Mouse (Mus musculus): ENCODE results near the gene Ankrd9.

Ankrd9 gene

GRCm38 (mm10) chr12:110952628-110953385 is 26.0 kb downstream of the Ankrd9 start:
- ChIA-PET CTCF (interaction anchor here in 2 of 4 experiments (0.5 to 2.0 kb wide), 3 partner anchors 13 to 39 kb away, joined by 3 to 11 read pairs (median 4); no protein-coding TSS in a partner anchor), POLR2A (interaction anchor here in 1 of 4 experiments (1.1 to 2.2 kb wide), 4 partner anchors 8 to 190 kb away, joined by 3 to 6 read pairs (median 4); no protein-coding TSS in a partner anchor)

- ChIA-PET POLR2A (interaction anchor here in 2 of 4 experiments (1.0 to 2.2 kb wide), 8 partner anchors 8 to 18 kb away, joined by 3 to 6 read pairs (median 4); no protein-coding TSS in a partner anchor), CTCF (interaction anchor here (0.6 to 2.0 kb wide), 9 partner anchors 10 to 130 kb away, joined by 3 to 11 read pairs (median 4); no protein-coding TSS in a partner anchor)
These were observed 27.6 kb downstream of the Ankrd9 start for GRCm38 (mm10) chr12:110951236-110951635.

DNA sequence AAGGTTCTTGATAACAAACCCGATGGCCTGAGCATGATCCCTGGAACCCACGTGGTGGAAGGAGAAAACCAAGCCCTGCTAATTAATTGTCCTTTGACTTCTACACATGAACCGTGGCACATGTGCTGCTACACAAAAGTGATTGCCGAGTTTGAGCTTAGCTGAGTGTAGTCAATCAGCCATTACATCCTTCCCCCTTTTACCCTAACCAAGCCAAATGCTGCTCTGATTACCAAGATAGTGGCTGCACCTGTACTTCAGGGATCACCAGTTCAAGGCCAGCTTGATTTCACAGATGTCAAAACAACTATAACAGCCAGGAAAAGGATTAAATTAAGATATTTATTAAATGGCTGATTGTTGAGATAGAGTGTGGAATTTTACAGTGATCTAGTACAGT is 28.7 kb downstream of the Ankrd9 start:
- POLR2A ChIA-PET, result interaction anchor here in 2 of 4 experiments (1.4 to 2.0 kb wide), 4 partner anchors 9 to 391 kb away, joined by 3 to 5 read pairs (median 4); no protein-coding TSS in a partner anchor
- CTCF ChIA-PET, result interaction anchor here in 3 of 4 experiments (0.7 to 1.6 kb wide), 3 partner anchors 14 to 42 kb away, joined by 3 to 5 read pairs (median 3); no protein-coding TSS in a partner anchor

- ChIA-PET CTCF (interaction anchor here in 2 of 4 experiments (1.0 to 1.5 kb wide), 2 partner anchors 11 to 14 kb away, joined by 3 to 4 read pairs; no protein-coding TSS in a partner anchor), POLR2A (interaction anchor here in 2 of 4 experiments (1.4 to 2.0 kb wide), 3 partner anchors 14 to 392 kb away, joined by 3 to 5 read pairs (median 4); no protein-coding TSS in a partner anchor)
These were observed 29.4 kb downstream of the Ankrd9 start for GRCm38 (mm10) chr12:110949410-110949809.

DNA sequence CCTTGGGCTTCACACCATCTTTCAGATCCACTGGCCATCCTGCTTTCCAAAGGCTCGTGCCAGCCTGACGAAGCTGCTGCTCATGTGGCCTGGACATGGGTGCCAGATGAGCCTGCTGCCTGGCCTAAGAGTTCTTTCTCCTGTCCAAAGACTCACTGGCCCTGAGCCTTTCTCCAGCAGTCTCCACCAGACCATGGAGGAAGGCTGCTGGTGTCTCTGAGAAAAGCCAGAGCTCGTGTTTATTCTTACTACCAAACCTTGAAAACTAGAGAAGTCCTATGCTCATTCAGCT is 30.0 kb downstream of the Ankrd9 start:
- CTCF ChIA-PET, result interaction anchor here in 3 of 4 experiments (0.6 to 2.7 kb wide), 6 partner anchors 10 to 291 kb away, joined by 3 to 8 read pairs (median 4); no protein-coding TSS in a partner anchor
- POLR2A ChIA-PET, result interaction anchor here in 1 of 4 experiments (0.6 to 2.0 kb wide), 4 partner anchors 17 to 393 kb away, joined by 3 to 4 read pairs (median 4); no protein-coding TSS in a partner anchor

GRCm38 (mm10) chr12:110948082-110948909 is 30.5 kb downstream of the Ankrd9 start:
- ChIA-PET CTCF (interaction anchor here in 3 of 4 experiments (0.6 to 3.6 kb wide), 8 partner anchors 10 to 292 kb away, joined by 3 to 14 read pairs (median 4); no protein-coding TSS in a partner anchor), POLR2A (interaction anchor here in 2 of 4 experiments (0.6 to 2.0 kb wide), 6 partner anchors 12 to 393 kb away, joined by 3 to 6 read pairs (median 4); partner anchors contain the start of gene Ankrd9 (in 1 of the 2))

GRCm38 (mm10) chr12:110946216-110946615 is 32.6 kb downstream of the Ankrd9 start:
- CTCF ChIA-PET, result interaction anchor here in 2 of 4 experiments (1.1 to 3.6 kb wide), 3 partner anchors 10 to 46 kb away, joined by 3 to 14 read pairs (median 3); no protein-coding TSS in a partner anchor
- POLR2A ChIA-PET, result interaction anchor here in 2 of 4 experiments (0.8 to 1.6 kb wide), 3 partner anchors 8 to 33 kb away, joined by 3 to 4 read pairs (median 3); partner anchors contain the start of gene Ankrd9 (in 1 of the 2)

- CTCF ChIA-PET, result interaction anchor here in 3 of 4 experiments (0.6 to 3.9 kb wide), 7 partner anchors 11 to 1493 kb away, joined by 3 to 14 read pairs (median 3); no protein-coding TSS in a partner anchor
- POLR2A ChIA-PET, result interaction anchor here in 3 of 4 experiments (0.6 to 1.4 kb wide), 4 partner anchors 11 to 99 kb away, joined by 3 to 15 read pairs (median 3); partner anchors contain the start of gene Rcor1 (in 1 of the 3)
These were observed 38.0 kb downstream of the Ankrd9 start for GRCm38 (mm10) chr12:110940869-110941268.

DNA sequence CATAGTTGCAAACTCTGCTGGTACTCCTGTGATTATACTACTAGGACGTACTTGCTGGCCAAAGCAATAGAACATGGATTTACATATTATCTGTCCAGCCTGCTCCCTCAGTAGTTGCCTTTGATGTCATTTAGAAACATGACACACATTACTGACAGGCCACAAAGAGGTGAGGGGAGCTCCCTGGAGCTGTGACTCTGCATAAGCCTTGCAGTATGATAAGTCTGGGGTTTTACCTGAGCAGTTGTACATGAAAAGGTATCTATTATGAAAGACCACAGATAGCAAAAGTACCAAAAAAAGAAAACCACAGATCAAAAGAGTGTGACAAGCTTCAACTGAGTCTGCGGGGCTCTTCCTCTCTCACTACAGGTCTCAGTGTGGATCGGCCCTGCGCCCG is 39.5 kb downstream of the Ankrd9 start:
- CTCF ChIA-PET, result interaction anchor here in 2 of 4 experiments (0.5 to 3.9 kb wide), 4 partner anchors 10 to 56 kb away, joined by 3 to 14 read pairs (median 4); no protein-coding TSS in a partner anchor
- POLR2A ChIA-PET, result interaction anchor here in 1 of 4 experiments (1.1 to 1.3 kb wide), 2 partner anchors 10 to 52 kb away, joined by 3 to 5 read pairs; no protein-coding TSS in a partner anchor

DNA sequence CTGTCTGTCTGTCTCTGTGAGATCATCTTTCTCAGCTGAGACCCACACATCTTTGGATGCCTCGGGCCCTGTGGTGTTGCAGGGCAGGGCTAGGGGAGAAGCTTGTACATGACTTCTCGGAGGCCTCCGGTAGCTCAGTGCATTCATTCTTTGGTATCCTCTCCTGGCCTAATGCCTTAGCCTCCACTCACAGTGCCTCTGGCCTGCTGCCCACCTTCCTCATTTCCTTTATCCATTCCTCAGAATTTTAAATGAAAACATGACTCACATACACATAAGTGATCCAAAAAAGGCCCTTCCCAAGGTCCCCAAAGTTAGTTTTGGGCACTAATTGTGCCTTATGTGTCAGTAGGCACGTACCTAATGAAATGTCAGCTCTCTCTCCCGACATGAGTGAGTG is 41.3 kb downstream of the Ankrd9 start:
- POLR2A ChIA-PET, result interaction anchor here in 3 of 4 experiments (1.0 to 2.0 kb wide), 5 partner anchors 9 to 56 kb away, joined by 3 to 5 read pairs (median 3); no protein-coding TSS in a partner anchor

GRCm38 (mm10) chr12:110935983-110936620 is 42.7 kb downstream of the Ankrd9 start:
- ChIA-PET POLR2A (interaction anchor here (0.6 to 2.3 kb wide), 14 partner anchors 9 to 433 kb away, joined by 3 to 8 read pairs (median 4); partner anchors contain the start of genes Ankrd9 (in 1 of the 4) and Rcor1 (in 1 of the 4)), CTCF (interaction anchor here (0.6 to 3.0 kb wide), 45 partner anchors 10 to 571 kb away, joined by 3 to 58 read pairs (median 3); partner anchors contain the start of genes Ankrd9 (in 2 of the 4), Amn (in 1 of the 4) and Rcor1 (in 1 of the 4))

More for the DNA sequence above, 41.3 kb downstream of the Ankrd9 start:
- CTCF ChIA-PET, result interaction anchor here in 3 of 4 experiments (0.8 to 3.9 kb wide), 7 partner anchors 9 to 511 kb away, joined by 3 to 58 read pairs (median 14); no protein-coding TSS in a partner anchor

DNA sequence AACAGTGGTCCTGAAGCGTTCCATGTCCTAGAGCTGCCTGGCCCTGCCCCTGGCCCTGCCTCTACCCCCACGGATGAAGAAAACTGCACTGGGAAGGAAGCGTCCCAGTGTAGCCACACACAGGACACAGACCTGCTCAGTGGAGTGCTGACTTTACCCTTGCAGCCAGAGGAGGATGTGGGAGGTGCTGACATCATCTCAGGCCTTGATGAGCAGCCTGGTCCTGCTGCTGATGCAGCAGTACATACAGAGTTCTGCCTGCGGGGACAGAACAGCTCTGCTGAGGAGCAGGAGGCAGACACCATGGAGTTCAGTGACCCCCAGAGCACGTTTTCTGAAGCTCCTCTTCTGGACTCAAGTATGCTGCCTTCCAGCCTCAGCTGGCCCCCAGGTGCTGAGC is 46.0 kb downstream of the Ankrd9 start:
- ChIA-PET POLR2A (interaction anchor here in 1 of 4 experiments (0.5 to 1.3 kb wide), 2 partner anchors 49 to 327 kb away, joined by 3 read pairs; no protein-coding TSS in a partner anchor), CTCF (interaction anchor here in 3 of 4 experiments (0.6 to 1.3 kb wide), 5 partner anchors 59 to 511 kb away, joined by 3 to 5 read pairs (median 3); no protein-coding TSS in a partner anchor)
